Mouse (Mus musculus): ENCODE data around the gene Clybl. TPM values are rescaled to one million over a fixed set of nuclear protein-coding genes. Genes with fewer than 3 reads are reported as not detected.

The Clybl gene
- polyA plus RNA-seq, 1 experiment from 2014 or later = 21.6 TPM

- no peaks in the 10 kb centered on the region for H3K9me3 ChIP-seq (ENCODE audit: control insufficient read depth, low read length)
- no peak overlapping the region for H3K4me3 ChIP-seq (ENCODE audit: low read length)
- WGBS = 58% methylated on average over 5 of the region's 5 CpGs
- H3K4me1 ChIP-seq (ENCODE audit: control insufficient read depth, insufficient read depth, low read depth, low read length) = no peaks in the 10 kb centered on the region
- H3K36me3 ChIP-seq (ENCODE audit: control insufficient read depth, insufficient read depth, low read length) = no peaks in the 10 kb centered on the region
- no peak overlapping the region for H3K27ac ChIP-seq (ENCODE audit: low read depth, low read length)
- H3K4me2 ChIP-seq (ENCODE audit: low read length) = no peak overlapping the region
- peak; percentile 69; the same call in 1 of the 2 replicates for ATAC-seq
- no peaks in the 10 kb centered on the region for H3K27me3 ChIP-seq (replicated peaks; ENCODE audit: control insufficient read depth, insufficient read depth, low read length)
- no peak overlapping the region for H3K9ac ChIP-seq (ENCODE audit: low read depth, low read length)
These were observed 8.4 kb downstream of the Clybl start for GRCm38 (mm10) chr14:122189901-122190300.

- no peaks in the 10 kb centered on the region for H3K4me1 ChIP-seq (ENCODE audit: control insufficient read depth, insufficient read depth, low read depth, low read length)
- H3K9ac ChIP-seq (ENCODE audit: low read depth, low read length) = no peak overlapping the region
- no peak overlapping the region for H3K4me3 ChIP-seq (ENCODE audit: low read length)
- no peaks in the 10 kb centered on the region for H3K27me3 ChIP-seq (replicated peaks; ENCODE audit: control insufficient read depth, insufficient read depth, low read length)
- H3K4me2 ChIP-seq (ENCODE audit: low read length) = no peak overlapping the region
- H3K9me3 ChIP-seq (ENCODE audit: control insufficient read depth, low read length) = no peaks in the 10 kb centered on the region
- 31% methylated on average over 2 of the region's 2 CpGs for WGBS
- no peaks in the 10 kb centered on the region for H3K36me3 ChIP-seq (ENCODE audit: control insufficient read depth, insufficient read depth, low read length)
- H3K27ac ChIP-seq (ENCODE audit: low read depth, low read length) = no peak overlapping the region
- ATAC-seq = no peak
These were observed 9.0 kb downstream of the Clybl start for GRCm38 (mm10) chr14:122190527-122190926.

GRCm38 (mm10) chr14:122190941-122191510, 9.5 kb downstream of the Clybl start:
- Histone ChIP-seq H3K4me2 (ENCODE audit: low read length) (no peak overlapping the region), H3K27me3 (replicated peaks; ENCODE audit: control insufficient read depth, insufficient read depth, low read length) (no peaks in the 10 kb centered on the region), H3K36me3 (ENCODE audit: control insufficient read depth, insufficient read depth, low read length) (no peaks in the 10 kb centered on the region), H3K27ac (ENCODE audit: low read depth, low read length) (no peak overlapping the region), H3K4me3 (ENCODE audit: low read length) (no peak overlapping the region), H3K9me3 (ENCODE audit: control insufficient read depth, low read length) (no peaks in the 10 kb centered on the region), H3K9ac (ENCODE audit: low read depth, low read length) (no peak overlapping the region), H3K4me1 (ENCODE audit: control insufficient read depth, insufficient read depth, low read depth, low read length) (no peaks in the 10 kb centered on the region)
- ATAC-seq = peak; percentile 78
- 17% methylated on average over 7 of the region's 7 CpGs for WGBS

GRCm38 (mm10) chr14:122194630-122195029, 13.1 kb downstream of the Clybl start:
- no peaks in the 10 kb centered on the region for H3K4me1 ChIP-seq (ENCODE audit: control insufficient read depth, insufficient read depth, low read depth, low read length)
- H3K36me3 ChIP-seq (ENCODE audit: control insufficient read depth, insufficient read depth, low read length) = no peaks in the 10 kb centered on the region
- H3K27me3 ChIP-seq (replicated peaks; ENCODE audit: control insufficient read depth, insufficient read depth, low read length) = no peaks in the 10 kb centered on the region
- H3K9ac ChIP-seq (ENCODE audit: low read depth, low read length) = no peak overlapping the region
- 100% methylated on average over 8 of the region's 8 CpGs for WGBS
- no peak for ATAC-seq
- H3K4me3 ChIP-seq (ENCODE audit: low read length) = no peak overlapping the region
- H3K4me2 ChIP-seq (ENCODE audit: low read length) = no peak overlapping the region
- H3K27ac ChIP-seq (ENCODE audit: low read depth, low read length) = no peak overlapping the region
- peaks cover 7% of the 10 kb centered on the region; the same call in 1 of the 2 replicates for H3K9me3 ChIP-seq (ENCODE audit: control insufficient read depth, low read length)

GRCm38 (mm10) chr14:122196851-122197250, 15.3 kb downstream of the Clybl start:
- Histone ChIP-seq H3K9me3 (ENCODE audit: control insufficient read depth, low read length) (peaks cover 7% of the 10 kb centered on the region; the same call in 1 of the 2 replicates), H3K4me1 (ENCODE audit: control insufficient read depth, insufficient read depth, low read depth, low read length) (no peaks in the 10 kb centered on the region), H3K4me2 (ENCODE audit: low read length) (no peak overlapping the region), H3K27ac (ENCODE audit: low read depth, low read length) (no peak overlapping the region), H3K36me3 (ENCODE audit: control insufficient read depth, insufficient read depth, low read length) (no peaks in the 10 kb centered on the region), H3K27me3 (replicated peaks; ENCODE audit: control insufficient read depth, insufficient read depth, low read length) (no peaks in the 10 kb centered on the region), H3K9ac (ENCODE audit: low read depth, low read length) (no peak overlapping the region), H3K4me3 (ENCODE audit: low read length) (no peak overlapping the region)
- WGBS = 89% methylated on average over 6 of the region's 6 CpGs
- no peak for ATAC-seq

- WGBS = 86% methylated on average over 14 of the region's 14 CpGs
These were observed 18.9 kb downstream of the Clybl start for GRCm38 (mm10) chr14:122200247-122200885.

GRCm38 (mm10) chr14:122209177-122209576, 27.7 kb downstream of the Clybl start:
- no peaks in the 10 kb centered on the region for H3K36me3 ChIP-seq (ENCODE audit: control insufficient read depth, insufficient read depth, low read length)
- no peaks in the 10 kb centered on the region for H3K4me1 ChIP-seq (ENCODE audit: control insufficient read depth, insufficient read depth, low read depth, low read length)
- H3K9me3 ChIP-seq (ENCODE audit: control insufficient read depth, low read length) = no peaks in the 10 kb centered on the region
- H3K27ac ChIP-seq (ENCODE audit: low read depth, low read length) = no peak overlapping the region
- H3K27me3 ChIP-seq (replicated peaks; ENCODE audit: control insufficient read depth, insufficient read depth, low read length) = no peaks in the 10 kb centered on the region
- H3K4me2 ChIP-seq (ENCODE audit: low read length) = no peak overlapping the region
- WGBS = 87% methylated on average over 5 of the region's 5 CpGs
- no peak overlapping the region for H3K4me3 ChIP-seq (ENCODE audit: low read length)
- no peak overlapping the region for H3K9ac ChIP-seq (ENCODE audit: low read depth, low read length)
- no peak for ATAC-seq

More at GRCm38 (mm10) chr14:122200247-122200885, 18.9 kb downstream of the Clybl start:
- H3K27me3 ChIP-seq (replicated peaks; ENCODE audit: control insufficient read depth, insufficient read depth, low read length) = no peaks in the 10 kb centered on the region
- H3K9ac ChIP-seq (ENCODE audit: low read depth, low read length) = no peak overlapping the region
- H3K36me3 ChIP-seq (ENCODE audit: control insufficient read depth, insufficient read depth, low read length) = no peaks in the 10 kb centered on the region
- H3K9me3 ChIP-seq (ENCODE audit: control insufficient read depth, low read length) = peaks cover 7% of the 10 kb centered on the region; the same call in 1 of the 2 replicates
- H3K27ac ChIP-seq (ENCODE audit: low read depth, low read length) = no peak overlapping the region
- H3K4me3 ChIP-seq (ENCODE audit: low read length) = no peak overlapping the region
- no peak for ATAC-seq
- no peaks in the 10 kb centered on the region for H3K4me1 ChIP-seq (ENCODE audit: control insufficient read depth, insufficient read depth, low read depth, low read length)
- H3K4me2 ChIP-seq (ENCODE audit: low read length) = no peak overlapping the region

- Histone ChIP-seq H3K36me3 (ENCODE audit: control insufficient read depth, insufficient read depth, low read length) (no peaks in the 10 kb centered on the region), H3K4me3 (ENCODE audit: low read length) (no peak overlapping the region), H3K9ac (ENCODE audit: low read depth, low read length) (no peak overlapping the region), H3K4me1 (ENCODE audit: control insufficient read depth, insufficient read depth, low read depth, low read length) (no peaks in the 10 kb centered on the region), H3K4me2 (ENCODE audit: low read length) (no peak overlapping the region), H3K27me3 (replicated peaks; ENCODE audit: control insufficient read depth, insufficient read depth, low read length) (no peaks in the 10 kb centered on the region), H3K27ac (ENCODE audit: low read depth, low read length) (no peak overlapping the region), H3K9me3 (ENCODE audit: control insufficient read depth, low read length) (no peaks in the 10 kb centered on the region)
- WGBS = 57% methylated on average over 8 of the region's 8 CpGs
- no peak for ATAC-seq
These were observed 32.1 kb downstream of the Clybl start for GRCm38 (mm10) chr14:122213590-122213989.

GRCm38 (mm10) chr14:122214126-122214525, 32.6 kb downstream of the Clybl start:
- H3K9me3 ChIP-seq (ENCODE audit: control insufficient read depth, low read length) = no peaks in the 10 kb centered on the region
- no peak overlapping the region for H3K4me2 ChIP-seq (ENCODE audit: low read length)
- H3K36me3 ChIP-seq (ENCODE audit: control insufficient read depth, insufficient read depth, low read length) = no peaks in the 10 kb centered on the region
- no peak overlapping the region for H3K4me3 ChIP-seq (ENCODE audit: low read length)
- no peaks in the 10 kb centered on the region for H3K4me1 ChIP-seq (ENCODE audit: control insufficient read depth, insufficient read depth, low read depth, low read length)
- no peak for ATAC-seq
- no peak overlapping the region for H3K27ac ChIP-seq (ENCODE audit: low read depth, low read length)
- 83% methylated on average over 6 of the region's 6 CpGs for WGBS
- no peaks in the 10 kb centered on the region for H3K27me3 ChIP-seq (replicated peaks; ENCODE audit: control insufficient read depth, insufficient read depth, low read length)
- H3K9ac ChIP-seq (ENCODE audit: low read depth, low read length) = no peak overlapping the region

All from hindbrain, embryonic 16.5 days (tissue).